Mouse (Mus musculus) urinary bladder, adult 2 months (tissue): ENCODE measurements around the gene Rnf215. TPM values are rescaled to one million over a fixed set of nuclear protein-coding genes. Genes with fewer than 3 reads are reported as not detected.
"Not testable (repeated sequence)": the region's sequence is repeated elsewhere in the genome, so short reads cannot be mapped to it uniquely, and the experiment has no call there.

Experiments used
- DNase-seq: peaks from one replicate; pipeline ENCODE4 v3.0.0; 2022; ENCODE audit warnings: low spot score
- polyA plus RNA-seq: library from polyadenylated mRNA; depleted of rRNA; stranded (reverse); fragments of >200 nt; gene quantifications from 2 replicates; pipeline ENCODE4 v1.2.3, GENCODE M21; 2012

Gene Rnf215
- polyA plus RNA-seq, 1 experiment = 34.4 TPM

DNA sequence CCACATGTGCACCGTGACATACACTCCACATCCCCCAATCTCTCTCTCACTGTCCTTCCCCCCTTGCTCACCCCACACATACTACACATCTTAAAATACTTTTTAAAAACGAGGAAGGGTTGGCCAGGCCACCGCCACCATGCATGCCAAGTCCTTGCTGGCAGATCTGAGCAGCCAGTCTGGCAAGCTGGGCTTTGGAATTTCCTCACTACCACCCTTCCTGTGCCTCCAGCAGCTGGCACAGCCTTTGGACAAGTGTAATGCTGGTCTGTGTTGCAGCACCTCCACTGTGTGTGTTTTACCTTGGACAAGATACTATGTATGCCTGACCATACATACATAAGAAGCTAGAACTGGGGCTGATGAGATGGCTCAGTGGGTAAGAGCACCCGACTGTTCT, 21.5 kb upstream of the Rnf215 start:
- no peak for DNase-seq

DNA sequence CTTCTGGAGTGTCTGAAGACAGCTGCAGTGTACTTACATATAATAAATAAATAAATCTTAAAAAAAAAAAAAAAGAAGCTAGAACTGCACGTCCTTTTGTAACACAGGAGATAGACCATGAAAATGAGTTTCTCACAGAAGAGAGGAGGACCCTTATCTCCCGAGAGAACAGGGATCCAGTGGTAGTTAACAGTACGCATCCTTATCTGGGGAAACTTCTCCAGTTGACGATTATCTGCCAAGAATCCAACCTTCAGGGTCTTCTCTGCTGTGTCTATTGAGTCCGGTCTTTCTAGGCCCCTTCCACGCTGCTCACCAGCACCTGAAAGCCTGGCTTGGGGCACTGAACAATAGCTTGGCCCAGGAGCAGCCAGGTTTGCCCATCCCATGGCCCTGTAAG, 21.0 kb upstream of the Rnf215 start:
- no peak for DNase-seq

DNA sequence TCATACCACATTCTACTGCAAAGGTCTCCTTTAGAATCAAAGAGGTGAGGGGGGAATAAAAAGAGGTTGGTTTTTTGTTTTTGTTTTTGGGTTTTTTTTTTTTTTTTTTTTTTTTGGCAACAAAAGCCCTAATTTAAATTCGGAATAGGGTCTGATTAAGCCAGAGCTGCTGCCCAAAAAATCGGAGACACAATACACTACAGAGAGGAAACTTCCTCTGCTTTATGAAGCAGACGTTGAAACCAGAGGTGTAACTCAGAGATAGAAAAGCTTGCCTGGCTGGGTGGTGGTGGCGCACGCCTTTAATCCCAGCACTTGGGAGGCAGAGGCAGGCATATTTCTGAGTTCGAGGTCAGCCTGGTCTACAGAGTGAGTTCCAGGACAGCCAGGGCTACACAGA, 20.5 kb upstream of the Rnf215 start:
- DNase-seq = not testable (repeated sequence)

DNA sequence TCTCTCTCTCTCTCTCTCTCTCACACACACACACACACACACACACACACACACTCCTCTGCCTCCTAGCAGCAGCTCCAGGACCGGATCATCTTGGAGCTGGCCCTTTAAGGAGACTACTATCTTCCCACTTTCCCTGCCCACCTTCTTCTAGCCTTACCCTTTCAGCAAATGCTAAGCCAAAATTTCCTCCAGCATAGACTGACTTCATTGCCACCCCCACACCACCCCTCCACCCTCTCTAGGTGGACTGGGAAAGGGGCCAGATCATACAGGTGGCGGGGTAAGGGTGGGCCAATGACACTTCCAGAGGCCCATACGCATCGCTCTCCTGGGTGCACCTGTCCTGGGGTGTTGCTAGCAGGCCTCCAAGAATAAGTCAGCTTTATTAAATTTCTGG, 19.6 kb upstream of the Rnf215 start:
- no peak for DNase-seq

DNA sequence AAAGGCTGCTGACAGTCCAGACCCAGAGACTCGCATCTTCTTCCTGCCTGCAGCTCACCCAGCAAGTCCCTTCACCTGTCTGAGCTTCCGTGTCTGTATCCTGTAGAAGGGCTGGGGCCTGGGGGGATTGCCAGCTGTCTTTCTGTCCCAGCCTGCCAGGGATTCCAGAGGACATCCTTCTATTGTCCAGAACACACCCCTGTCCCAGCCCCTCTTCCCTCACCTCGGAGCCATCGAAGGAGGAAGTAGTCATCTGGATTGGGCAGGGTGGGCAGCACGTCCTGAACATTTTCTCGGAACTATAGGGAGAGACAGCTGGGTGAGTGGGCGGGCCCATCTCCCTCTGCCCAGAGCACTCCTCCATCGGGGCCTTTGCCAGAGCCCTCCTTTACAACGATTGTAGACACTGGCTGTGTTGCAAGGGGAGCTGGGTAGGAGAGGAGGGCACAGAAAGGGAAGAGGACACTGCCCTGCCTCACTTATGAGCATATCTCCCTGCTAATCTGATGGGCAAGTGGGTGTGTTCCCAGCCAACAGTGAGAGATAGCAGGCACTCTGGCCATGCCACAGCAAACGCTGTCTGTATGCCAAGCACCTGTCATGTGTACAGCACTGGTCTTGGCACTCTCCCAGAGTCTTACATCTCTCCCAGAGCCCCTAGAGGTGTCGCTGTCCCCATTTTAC, 18.4 kb upstream of the Rnf215 start:
- no peak for DNase-seq

DNA sequence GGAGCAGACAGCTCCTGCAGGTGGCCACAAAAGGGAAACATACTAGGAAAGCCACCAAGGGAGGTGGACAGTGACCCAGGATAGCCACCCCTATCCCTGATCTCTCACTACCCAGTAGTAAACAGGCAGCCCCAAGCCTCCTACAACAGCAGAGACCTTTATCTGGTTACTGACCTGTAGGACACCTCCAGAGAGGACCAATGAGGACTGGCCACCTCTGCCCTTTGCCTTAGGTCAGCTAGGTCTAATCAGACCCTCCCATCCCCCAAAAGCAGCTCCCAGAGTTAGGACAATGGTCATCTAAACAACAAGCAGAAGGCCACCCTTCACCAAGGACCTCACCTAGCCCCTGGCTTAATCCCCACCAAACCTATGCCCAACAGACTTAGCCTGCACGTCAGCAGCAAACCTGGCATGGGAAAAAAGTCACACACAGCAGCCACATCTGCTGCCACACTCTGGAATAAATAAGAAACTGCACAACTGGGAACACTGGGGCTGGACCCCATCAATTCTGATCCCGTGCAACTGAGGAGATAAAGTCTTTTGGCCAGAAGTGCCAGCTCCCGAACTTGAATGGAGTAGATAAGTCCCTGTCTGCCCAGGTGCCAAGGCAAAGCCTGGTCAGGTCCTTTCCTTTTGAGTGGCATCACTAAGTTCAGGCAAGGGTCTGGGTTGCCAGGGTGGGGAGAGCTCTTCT, 17.5 kb upstream of the Rnf215 start:
- DNase-seq = no peak

DNA sequence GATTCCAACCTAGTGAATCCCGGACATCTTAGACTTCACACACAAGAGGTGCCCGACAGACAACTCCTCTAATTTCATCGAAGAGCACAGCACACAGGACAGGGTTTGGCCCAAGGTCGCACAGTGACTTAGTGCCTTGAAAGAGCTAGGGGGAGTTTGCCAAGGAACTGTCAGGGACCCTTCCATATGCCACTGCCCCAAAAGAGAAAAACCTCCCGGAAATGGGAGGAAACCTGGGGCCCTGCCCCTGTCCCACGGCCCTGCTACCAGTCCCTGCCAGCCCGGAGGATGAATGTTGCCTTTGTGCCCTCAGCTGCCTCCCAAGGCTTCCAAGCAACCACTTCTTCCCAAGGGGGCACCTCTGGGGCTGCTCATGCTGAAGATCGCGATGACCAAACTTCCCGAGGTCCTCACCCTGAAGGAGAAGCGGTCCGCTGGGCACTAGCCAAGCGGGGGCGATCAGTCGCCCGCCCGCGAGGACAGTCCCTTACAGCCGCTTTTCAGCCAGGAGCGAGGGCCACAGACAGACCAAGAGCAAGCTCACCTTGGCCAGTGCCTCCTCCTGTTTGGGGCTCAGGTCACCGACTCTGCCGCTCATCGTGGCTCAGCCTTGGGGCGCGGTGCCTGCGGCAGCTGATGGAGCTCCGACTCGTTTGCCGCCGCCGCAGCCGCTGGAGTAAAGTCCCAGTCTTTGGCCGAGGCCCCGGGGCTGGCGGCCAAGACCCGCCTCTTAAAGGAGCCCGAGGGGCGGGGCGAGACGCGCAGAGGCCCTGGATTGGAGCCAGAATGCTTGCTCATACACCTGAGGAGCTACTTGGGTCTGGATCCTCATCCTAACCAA, 16.7 kb upstream of the Rnf215 start:
- peak; percentile 51 for DNase-seq

DNA sequence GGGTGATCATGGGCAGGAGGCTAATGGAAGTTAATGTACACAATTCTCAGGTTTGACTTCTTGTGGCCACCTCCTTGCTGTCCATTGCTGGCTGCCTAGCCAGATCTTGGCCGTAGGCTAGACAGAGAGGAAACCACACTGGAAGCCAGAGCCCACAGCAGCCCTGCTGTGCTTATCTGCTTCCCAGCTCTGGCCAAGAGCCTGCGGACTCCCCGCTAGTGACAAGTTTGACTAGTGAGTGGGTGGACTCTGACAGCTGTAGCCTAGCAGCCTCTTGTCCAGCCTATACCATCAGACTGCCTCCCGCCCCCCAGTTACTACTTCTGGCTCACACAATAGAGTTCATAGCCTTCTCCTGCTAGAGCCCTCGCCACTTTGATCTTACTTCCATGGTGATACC, 15.4 kb upstream of the Rnf215 start:
- DNase-seq = no peak

DNA sequence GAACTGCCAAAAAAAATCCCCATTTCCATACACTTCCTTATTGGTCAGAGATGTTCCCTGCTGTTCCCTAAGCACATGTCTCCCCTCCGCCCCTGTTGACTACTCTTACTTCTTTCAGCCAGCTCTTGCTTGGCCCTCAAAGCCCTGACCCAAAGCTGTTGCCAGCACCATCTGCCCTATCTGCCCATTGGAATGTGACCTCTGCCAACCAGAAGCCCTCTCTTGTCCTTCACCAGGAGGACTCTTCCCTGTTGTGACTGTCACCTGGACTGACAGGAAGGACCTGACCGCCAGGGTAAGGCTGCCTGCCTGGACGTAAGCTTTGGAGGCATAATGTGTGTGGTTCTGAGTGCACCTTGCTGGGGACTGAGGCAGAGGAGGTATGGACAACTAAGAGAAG, 13.3 kb upstream of the Rnf215 start:
- DNase-seq = no peak

DNA sequence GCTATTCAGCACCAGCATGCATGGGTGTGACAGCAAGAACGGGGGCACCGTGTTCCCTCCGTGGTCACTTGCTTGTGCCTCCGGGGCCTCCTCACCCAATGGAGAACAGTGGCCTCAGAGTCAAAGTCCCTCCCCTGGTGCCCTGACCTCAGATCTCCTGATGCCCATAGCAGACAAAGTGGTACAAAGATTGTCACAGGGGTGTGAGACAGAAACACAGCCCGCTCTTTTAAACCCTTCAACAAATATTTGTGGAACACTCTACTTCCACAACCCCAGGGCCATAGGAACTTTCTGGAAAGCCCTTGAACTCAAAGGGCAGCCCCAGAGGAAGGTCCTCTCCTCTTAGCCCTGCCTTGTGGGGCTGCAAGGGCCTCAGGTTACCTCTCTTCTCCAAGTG, 12.8 kb upstream of the Rnf215 start:
- DNase-seq = no peak

DNA sequence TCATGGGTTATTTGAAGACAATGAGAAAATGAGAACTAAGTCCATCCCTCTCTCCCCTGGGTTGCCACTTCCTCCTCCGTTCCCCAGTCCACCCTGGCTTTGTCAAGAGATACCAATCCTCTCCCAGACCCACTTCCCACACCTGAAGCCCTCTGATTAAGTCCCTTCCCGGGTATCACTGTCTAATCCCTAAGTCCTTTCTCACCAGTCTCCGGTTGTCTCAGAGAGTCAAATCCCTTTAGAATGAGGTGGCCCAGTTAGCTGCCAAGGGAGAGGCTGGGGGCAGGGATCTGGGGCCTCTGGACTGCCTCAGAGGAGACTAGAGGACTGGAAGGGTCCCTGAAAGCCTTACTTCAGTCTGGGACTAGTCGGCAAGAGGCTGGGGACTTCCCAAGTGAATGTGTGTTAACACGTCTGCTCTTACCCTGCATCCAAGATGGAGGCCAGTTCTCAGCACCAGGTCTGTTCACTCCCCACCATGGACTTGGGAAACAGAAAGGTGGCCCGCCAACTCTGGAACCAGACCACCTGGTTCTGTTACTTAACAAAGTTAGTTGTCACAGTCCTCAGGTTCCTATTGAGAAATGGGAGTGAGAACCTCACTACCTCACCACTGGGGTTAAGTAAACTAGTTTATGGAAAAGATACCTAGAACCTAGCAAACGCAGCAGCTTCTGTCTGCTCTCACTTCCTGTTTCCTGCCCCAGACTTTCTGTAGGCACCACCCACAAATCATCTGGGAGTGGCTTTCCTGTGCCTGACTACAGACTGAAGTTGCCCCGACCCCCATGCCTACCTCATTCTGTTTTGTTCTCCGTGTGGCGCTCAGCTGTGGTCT, 12.0 kb upstream of the Rnf215 start, which contains the start of gene Sec14l2:
Gene Sec14l2 (minus strand): TSS at position 674 of the 838 bp plus-strand sequence.
- DNase-seq = no peak

DNA sequence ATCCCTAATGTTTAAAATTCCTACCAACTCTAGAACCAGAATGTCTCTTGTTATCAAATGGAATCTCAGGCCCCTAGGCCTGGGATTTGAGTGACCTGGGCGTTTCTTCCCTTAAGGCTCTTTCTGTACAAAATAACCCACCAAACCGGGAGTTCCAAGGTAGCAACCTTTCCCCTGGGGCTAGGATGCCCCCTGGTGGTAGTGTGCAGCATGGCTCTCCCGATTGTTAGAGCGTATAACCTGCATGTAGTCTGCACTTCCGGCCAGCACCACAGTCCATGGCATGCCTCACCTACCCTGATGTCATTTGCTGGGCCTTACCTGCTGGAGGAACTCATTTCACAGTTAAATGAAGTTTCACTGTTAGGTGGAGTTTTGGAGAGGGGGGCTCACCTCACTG, 11.1 kb upstream of the Rnf215 start:
- no peak for DNase-seq

DNA sequence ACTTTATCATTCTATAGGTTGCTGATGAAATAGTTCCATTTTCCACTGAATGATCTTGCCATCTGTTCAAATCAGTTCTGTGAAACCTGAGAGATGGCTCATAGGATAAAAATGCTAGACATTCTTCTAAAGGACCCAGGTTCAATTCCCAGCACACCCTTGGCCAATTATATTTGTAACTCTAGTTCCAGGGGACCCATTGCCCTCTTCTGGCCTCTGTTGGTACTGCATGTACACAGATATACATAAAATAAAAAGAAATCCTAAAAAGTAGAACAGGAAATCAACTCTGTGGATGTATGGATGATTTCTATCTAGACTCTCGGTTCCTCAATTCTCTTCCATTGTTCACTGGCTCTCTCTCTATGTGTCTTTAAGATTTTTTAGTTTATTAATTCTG, 7.9 kb upstream of the Rnf215 start:
- DNase-seq = no peak

DNA sequence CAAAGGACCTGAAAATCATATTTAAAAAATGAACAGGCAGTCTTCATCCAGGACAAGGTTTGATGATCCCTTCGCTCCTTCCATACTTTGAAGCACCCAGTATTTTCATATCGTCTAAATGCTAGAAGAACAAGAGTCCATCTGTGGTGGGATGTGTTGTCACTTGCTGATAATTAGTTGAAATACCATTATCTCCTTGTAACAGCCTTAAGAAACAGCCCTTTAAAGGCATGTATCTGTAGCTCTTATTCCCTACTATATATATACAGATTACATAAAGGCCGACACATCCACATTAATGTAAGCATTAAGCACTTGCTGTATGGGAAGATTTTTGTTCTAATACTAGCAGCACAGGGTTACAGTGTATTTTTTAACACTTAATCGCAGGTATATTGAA, 6.5 kb upstream of the Rnf215 start:
- not testable (repeated sequence) for DNase-seq

DNA sequence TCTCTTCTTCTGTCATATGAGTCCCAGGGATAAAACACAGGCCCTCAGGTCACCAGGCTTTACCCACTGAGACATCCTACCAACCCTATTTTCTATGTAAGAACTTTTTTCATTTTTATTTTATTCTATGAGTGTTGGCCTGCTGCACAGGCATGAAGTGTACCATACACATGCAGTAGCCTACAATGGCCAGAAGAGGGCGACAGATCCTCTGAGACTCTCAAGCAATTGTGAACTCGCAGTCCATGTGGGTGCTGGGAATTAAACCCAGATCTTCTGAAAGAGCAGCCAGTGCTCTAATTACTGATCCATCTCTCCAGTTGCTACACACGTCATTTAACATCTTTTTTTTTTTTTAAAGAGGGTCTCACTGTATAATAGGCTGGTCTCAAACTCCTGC, 1.6 kb upstream of the Rnf215 start:
- DNase-seq = no peak

DNA sequence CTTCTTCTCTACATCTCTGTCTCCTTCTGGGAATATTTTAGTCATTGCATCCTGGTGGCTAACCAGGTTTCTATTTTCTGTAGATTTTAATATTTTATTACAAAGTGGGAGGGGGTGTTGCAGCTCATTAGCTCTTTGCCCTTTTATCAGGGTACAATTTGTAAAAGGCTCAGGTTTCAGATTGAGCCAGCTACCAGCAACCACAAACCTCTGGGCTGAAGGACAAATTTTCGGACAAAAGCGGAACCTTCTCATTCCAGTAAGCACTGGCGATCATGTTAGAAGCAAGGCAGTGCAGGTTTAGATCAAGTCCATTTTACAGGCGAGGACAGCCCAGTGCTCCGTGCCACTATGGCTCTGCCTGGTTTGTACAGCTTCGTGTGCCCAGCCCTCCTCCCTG, 602 bp upstream of the Rnf215 start:
- DNase-seq = no peak

DNA sequence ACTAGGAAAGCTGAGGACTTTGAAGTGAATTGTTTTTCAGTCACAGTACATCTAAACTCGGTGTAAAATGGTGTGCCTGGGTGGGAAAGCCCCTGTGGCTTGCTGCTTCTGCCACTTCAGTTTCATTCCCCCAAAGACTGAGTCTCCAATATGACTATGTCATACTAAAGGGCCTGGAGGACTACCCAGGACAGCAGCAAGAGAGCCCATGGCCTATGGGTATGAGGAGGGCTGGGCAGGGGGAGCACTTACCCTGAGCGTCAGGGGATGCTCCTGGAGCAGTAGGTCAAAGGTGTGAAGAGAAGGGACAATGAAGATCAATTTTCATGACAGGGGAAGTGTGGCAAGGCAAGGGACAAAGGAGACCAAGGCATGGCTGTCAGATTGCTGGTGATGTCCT, 4.0 kb downstream of the Rnf215 start:
- no peak for DNase-seq

DNA sequence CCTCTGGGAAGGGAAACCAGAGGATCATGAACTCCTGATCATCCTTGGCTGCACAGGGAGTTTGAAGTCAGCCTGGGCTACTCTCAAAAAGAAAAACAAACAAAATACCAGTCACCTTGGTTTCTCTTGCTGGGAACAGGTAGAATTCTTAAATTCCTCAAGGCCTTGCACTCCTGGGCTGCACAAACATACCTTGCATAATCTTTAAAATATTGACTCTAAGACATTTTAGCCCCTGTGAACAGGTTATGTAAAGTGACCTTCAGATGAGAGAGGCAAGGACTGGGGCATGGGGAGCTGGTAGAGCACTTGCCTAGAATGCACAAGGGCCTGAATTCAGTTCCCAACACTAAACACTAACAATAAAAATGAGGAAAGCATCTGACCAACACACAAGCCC, 6.5 kb downstream of the Rnf215 start:
- no peak for DNase-seq

DNA sequence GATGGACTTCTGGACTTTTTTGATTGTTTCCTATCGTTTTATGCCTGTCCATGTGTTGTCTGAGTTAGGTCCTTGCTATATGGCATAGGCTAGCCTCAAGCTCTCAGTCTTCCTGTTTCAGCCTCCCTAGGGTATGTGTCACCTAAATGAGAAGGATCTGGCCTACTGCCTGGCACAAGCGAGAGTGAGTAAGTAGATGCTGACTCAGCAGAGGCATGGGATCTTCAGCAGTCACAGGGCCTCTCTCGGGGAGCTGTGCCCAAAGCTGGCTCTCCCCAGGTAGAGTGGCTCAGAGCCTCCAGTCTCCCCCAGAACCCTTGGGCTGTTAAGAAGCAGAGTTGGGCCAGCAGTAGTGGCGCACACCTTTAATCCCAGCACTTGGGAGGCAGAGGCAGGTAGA, 7.3 kb downstream of the Rnf215 start:
- DNase-seq = no peak

DNA sequence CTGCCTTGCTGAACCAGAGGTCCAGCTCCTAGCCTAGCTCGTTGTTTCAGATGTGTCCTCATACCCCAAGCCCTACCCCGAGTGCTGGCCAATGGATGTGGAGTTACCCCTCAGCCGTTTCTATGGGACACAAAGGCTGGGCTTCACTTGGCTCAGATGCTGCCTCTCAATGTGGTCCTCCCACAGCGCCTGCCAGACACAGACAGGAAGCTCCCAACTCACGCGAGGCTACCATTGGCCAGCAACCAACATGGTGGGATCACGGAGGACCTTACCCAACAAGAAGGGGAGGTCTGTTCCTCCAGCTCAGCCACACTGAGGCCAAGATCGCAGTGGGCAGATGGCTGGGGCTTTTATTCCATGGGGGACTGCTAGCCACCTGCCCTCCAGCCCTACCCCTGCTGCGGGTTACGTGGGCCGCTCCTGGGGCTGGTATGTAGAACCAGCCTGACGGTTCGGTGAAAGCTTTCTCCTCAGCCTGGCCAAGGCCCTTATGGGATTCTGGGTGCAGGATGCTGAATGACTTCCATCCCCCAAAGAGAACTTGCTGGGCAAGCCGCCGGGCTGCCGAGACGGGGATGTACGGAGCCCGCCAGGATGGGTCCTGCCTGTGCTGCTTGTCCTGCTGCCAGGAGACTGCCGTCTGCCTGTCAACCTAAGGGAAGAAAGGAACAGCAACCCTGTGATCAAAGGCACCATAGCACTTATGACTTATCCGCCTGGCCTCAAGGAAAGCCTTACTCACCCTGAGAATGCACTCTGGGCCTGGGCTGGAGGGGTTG, 8.5 kb downstream of the Rnf215 start:
- no peak for DNase-seq

DNA sequence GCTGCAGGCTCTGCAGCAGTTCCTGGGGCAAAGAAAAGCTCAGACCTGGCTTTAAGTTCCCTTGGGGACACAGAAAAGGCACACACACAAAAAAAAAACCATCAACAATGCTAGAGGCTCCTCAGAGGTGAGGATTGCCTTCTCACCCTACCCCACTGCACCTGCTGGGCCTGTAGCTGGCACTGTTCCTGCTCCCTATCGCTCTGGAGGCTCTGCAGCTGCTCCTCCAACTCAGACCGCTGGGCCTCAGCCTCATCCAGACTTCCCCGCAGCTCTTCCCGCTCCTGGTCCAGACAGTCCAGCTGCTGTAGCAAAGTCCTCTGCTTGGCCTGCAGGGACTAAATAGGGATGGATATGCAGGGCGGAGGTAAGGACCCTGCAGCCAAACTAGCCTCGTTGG, 11.4 kb downstream of the Rnf215 start:
- no peak for DNase-seq
